Mouse (Mus musculus): ENCODE results near the gene Eif2b1. TPM values are rescaled to one million over a fixed set of nuclear protein-coding genes. Genes with fewer than 3 reads are reported as not detected.

Eif2b1 gene
- polyA plus RNA-seq, 1 experiment from 2014 or later = 85.1 TPM

DNA sequence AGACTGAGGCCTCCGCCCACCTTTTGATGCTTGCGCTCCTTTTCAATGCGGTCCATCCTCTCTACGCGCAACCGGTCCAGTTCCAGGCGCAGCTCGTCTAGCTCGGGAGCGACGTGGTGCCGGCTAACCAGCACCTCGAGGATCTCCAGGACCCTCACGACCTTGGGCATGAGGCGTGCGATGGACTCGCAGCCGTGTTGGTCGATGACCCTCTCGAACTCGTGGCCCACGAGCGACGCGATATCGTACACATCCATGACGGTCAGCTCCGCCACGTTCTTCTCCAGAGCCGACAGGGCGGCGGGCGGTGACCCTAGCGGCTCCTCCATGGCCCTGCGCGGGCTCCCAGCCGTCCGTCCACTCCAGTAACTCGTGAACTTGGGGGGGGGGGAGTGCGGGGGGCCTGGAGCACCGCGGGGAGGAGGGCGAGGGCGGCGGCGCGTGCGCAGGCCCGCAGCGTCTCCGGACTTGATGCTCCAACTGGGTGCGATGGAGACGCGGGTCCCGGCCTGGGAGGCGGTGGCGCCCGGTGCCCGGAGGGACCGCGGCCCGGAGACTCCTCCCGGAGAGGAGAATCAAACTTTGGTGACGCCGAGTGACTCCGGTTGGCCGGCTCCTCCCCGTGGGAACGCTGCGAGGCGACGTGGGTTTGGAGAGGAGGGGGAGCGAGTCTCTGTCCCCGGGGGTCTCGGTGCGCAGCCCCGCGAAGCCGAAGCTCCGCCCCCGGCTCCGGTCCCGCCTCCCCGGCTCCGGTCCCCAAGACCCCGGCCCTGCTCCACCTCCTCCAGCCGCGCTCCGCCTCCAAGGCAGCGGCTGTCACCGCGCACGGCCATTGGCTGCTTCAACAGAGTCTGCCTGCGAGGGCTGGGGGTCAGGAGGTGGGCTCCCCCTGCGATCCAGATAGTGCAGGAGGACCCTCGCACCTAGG, 48.0 kb downstream of the Eif2b1 start, which contains the start of gene Rilpl1:
Gene Rilpl1 (minus strand): TSS at position 737 of the 928 bp plus-strand sequence.
- H3K4me1 ChIP-seq (ENCODE audit: control insufficient read depth, insufficient read depth, low read length) = peaks cover 25% of the 10 kb centered on the region
- H3K4me3 ChIP-seq (ENCODE audit: low read depth, low read length) = peak within 1 kb of the TSS; percentile 84
- no peaks in the 10 kb centered on the region for H3K9me3 ChIP-seq (ENCODE audit: control insufficient read depth, low read length)
- peak within 1 kb of the TSS; percentile 78 for H3K9ac ChIP-seq (ENCODE audit: low read length)
- H3K36me3 ChIP-seq (ENCODE audit: control insufficient read depth, insufficient read depth, low read length) = no peaks in the 10 kb centered on the region
- WGBS = under 1% methylated on average over 78 of the region's 96 CpGs
- ATAC-seq (ENCODE audit: insufficient number of reproducible peaks, low FRiP score, low TSS enrichment, low read depth) (peak; percentile 88), DNase-seq (ENCODE audit: low spot score) (peak; percentile 94)
- H3K27ac ChIP-seq (replicated peaks; ENCODE audit: low read depth, low read length) = peak within 1 kb of the TSS; percentile 38; the same call in 1 of the 2 replicates
- peak within 1 kb of the TSS; percentile 72 for H3K4me2 ChIP-seq (ENCODE audit: low read depth, severe bottlenecking)
- no peaks in the 10 kb centered on the region for H3K27me3 ChIP-seq (ENCODE audit: control insufficient read depth, insufficient read depth, low read length)

- Histone ChIP-seq H3K9ac (ENCODE audit: low read length) (no peak overlapping the region), H3K27ac (replicated peaks; ENCODE audit: low read depth, low read length) (no peak overlapping the region), H3K4me3 (ENCODE audit: low read depth, low read length) (peak overlapping the region; percentile 84), H3K9me3 (ENCODE audit: control insufficient read depth, low read length) (no peaks in the 10 kb centered on the region), H3K4me2 (ENCODE audit: low read depth, severe bottlenecking) (peak overlapping the region; percentile 72), H3K36me3 (ENCODE audit: control insufficient read depth, insufficient read depth, low read length) (no peaks in the 10 kb centered on the region), H3K27me3 (ENCODE audit: control insufficient read depth, insufficient read depth, low read length) (no peaks in the 10 kb centered on the region), H3K4me1 (ENCODE audit: control insufficient read depth, insufficient read depth, low read length) (peaks cover 25% of the 10 kb centered on the region)
- 55% methylated on average over 8 of the region's 8 CpGs for WGBS
- DNase-seq (ENCODE audit: low spot score) (no peak), ATAC-seq (ENCODE audit: insufficient number of reproducible peaks, low FRiP score, low TSS enrichment, low read depth) (no peak)
Observed at GRCm38 (mm10) chr5:124529697-124530096, 49.2 kb downstream of the Eif2b1 start.

GRCm38 (mm10) chr5:124529191-124529651, 49.7 kb downstream of the Eif2b1 start:
- no peak for ATAC-seq (ENCODE audit: insufficient number of reproducible peaks, low FRiP score, low TSS enrichment, low read depth)
- 12% methylated on average over 8 of the region's 8 CpGs for WGBS
- peaks cover 25% of the 10 kb centered on the region for H3K4me1 ChIP-seq (ENCODE audit: control insufficient read depth, insufficient read depth, low read length)

GRCm38 (mm10) chr5:124528791-124529190, 50.1 kb downstream of the Eif2b1 start:
- Histone ChIP-seq H3K4me3 (ENCODE audit: low read depth, low read length) (peak overlapping the region; percentile 84), H3K27ac (replicated peaks; ENCODE audit: low read depth, low read length) (peak overlapping the region; percentile 21; the same call in 1 of the 2 replicates), H3K4me1 (ENCODE audit: control insufficient read depth, insufficient read depth, low read length) (peaks cover 25% of the 10 kb centered on the region), H3K4me2 (ENCODE audit: low read depth, severe bottlenecking) (peak overlapping the region; percentile 72), H3K9me3 (ENCODE audit: control insufficient read depth, low read length) (no peaks in the 10 kb centered on the region), H3K27me3 (ENCODE audit: control insufficient read depth, insufficient read depth, low read length) (no peaks in the 10 kb centered on the region), H3K9ac (ENCODE audit: low read length) (peak overlapping the region; percentile 49; the same call in 1 of the 2 replicates), H3K36me3 (ENCODE audit: control insufficient read depth, insufficient read depth, low read length) (no peaks in the 10 kb centered on the region; the same call in 1 of the 2 replicates)
- ATAC-seq (ENCODE audit: insufficient number of reproducible peaks, low FRiP score, low TSS enrichment, low read depth) (no peak), DNase-seq (ENCODE audit: low spot score) (no peak)
- 42% methylated on average over 9 of the region's 9 CpGs for WGBS

More at GRCm38 (mm10) chr5:124529191-124529651, 49.7 kb downstream of the Eif2b1 start:
- no peaks in the 10 kb centered on the region for H3K36me3 ChIP-seq (ENCODE audit: control insufficient read depth, insufficient read depth, low read length)
- H3K4me2 ChIP-seq (ENCODE audit: low read depth, severe bottlenecking) = peak overlapping the region; percentile 72
- peak overlapping the region; percentile 49; the same call in 1 of the 2 replicates for H3K9ac ChIP-seq (ENCODE audit: low read length)
- H3K27me3 ChIP-seq (ENCODE audit: control insufficient read depth, insufficient read depth, low read length) = no peaks in the 10 kb centered on the region
- no peak for DNase-seq (ENCODE audit: low spot score)
- no peaks in the 10 kb centered on the region for H3K9me3 ChIP-seq (ENCODE audit: control insufficient read depth, low read length)
- H3K27ac ChIP-seq (replicated peaks; ENCODE audit: low read depth, low read length) = peak overlapping the region; percentile 21; the same call in 1 of the 2 replicates
- H3K4me3 ChIP-seq (ENCODE audit: low read depth, low read length) = peak overlapping the region; percentile 84

DNA sequence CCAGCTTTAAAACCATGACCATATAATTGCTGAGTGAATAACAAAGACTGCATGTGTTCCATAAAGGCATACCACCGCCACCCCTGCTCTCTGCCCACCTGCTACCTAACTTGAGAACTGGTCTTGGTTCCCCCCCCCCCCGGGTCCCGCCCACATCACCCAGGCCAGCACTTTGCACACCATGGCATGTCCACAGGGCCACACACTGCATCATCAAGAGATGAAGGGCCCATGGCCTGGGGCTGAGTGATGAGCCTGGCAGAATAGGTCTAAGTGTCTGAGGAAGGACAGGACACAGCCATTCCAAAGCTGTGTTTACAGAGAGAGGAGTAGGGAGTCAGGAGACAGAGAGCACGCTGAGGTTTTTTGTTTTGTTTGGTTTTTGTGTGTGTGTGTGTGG, 50.6 kb downstream of the Eif2b1 start:
- no peaks in the 10 kb centered on the region for H3K9me3 ChIP-seq (ENCODE audit: control insufficient read depth, low read length)
- no peak for ATAC-seq (ENCODE audit: insufficient number of reproducible peaks, low FRiP score, low TSS enrichment, low read depth)
- peak overlapping the region; percentile 84; the same call in 1 of the 2 replicates for H3K4me3 ChIP-seq (ENCODE audit: low read depth, low read length)
- 0 out of 2 replicates have a peak overlapping the region, but pooled peaks have one; percentile 49 for H3K9ac ChIP-seq (ENCODE audit: low read length)
- DNase-seq (ENCODE audit: low spot score) = no peak
- H3K36me3 ChIP-seq (ENCODE audit: control insufficient read depth, insufficient read depth, low read length) = no peaks in the 10 kb centered on the region; the same call in 1 of the 2 replicates
- no peaks in the 10 kb centered on the region for H3K27me3 ChIP-seq (ENCODE audit: control insufficient read depth, insufficient read depth, low read length)
- peak overlapping the region; percentile 72 for H3K4me2 ChIP-seq (ENCODE audit: low read depth, severe bottlenecking)
- H3K27ac ChIP-seq (replicated peaks; ENCODE audit: low read depth, low read length) = no peak overlapping the region
- peaks cover 25% of the 10 kb centered on the region for H3K4me1 ChIP-seq (ENCODE audit: control insufficient read depth, insufficient read depth, low read length)
- 62% methylated on average over 4 of the region's 4 CpGs for WGBS

- Histone ChIP-seq H3K4me2 (ENCODE audit: low read depth, severe bottlenecking) (no peak overlapping the region), H3K9me3 (ENCODE audit: control insufficient read depth, low read length) (no peaks in the 10 kb centered on the region), H3K4me1 (ENCODE audit: control insufficient read depth, insufficient read depth, low read length) (peaks cover 16% of the 10 kb centered on the region), H3K36me3 (ENCODE audit: control insufficient read depth, insufficient read depth, low read length) (no peaks in the 10 kb centered on the region; the same call in 1 of the 2 replicates), H3K27ac (replicated peaks; ENCODE audit: low read depth, low read length) (no peak overlapping the region), H3K9ac (ENCODE audit: low read length) (no peak overlapping the region), H3K27me3 (ENCODE audit: control insufficient read depth, insufficient read depth, low read length) (no peaks in the 10 kb centered on the region), H3K4me3 (ENCODE audit: low read depth, low read length) (no peak overlapping the region)
- WGBS = 90% methylated on average over 5 of the region's 5 CpGs
- no peak for DNase-seq (ENCODE audit: low spot score)
- ATAC-seq (ENCODE audit: insufficient number of reproducible peaks, low FRiP score, low TSS enrichment, low read depth) = no peak
Observed at GRCm38 (mm10) chr5:124524943-124525342, 54.0 kb downstream of the Eif2b1 start.

DNA sequence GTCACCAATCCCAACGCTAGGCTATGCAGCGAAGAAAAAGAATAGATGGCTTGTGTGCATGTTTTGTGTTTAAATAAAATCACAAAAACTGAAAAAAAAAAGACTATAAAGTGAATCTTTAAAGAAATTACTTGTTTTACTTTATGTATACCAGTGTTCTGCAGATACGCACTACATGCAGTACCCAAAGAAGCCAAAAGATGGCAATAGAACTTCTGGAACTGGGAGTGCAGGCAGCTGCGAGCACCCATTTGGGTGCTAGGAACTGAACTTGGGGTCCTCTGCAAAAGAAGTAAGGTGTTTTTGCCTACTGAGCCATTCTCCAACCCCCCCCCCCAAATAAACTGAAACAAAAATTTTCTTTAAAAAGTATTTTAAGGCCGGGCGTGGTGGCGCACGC, 55.9 kb downstream of the Eif2b1 start:
- no peaks in the 10 kb centered on the region for H3K9me3 ChIP-seq (ENCODE audit: control insufficient read depth, low read length)
- H3K27ac ChIP-seq (replicated peaks; ENCODE audit: low read depth, low read length) = no peak overlapping the region
- no peaks in the 10 kb centered on the region; the same call in 1 of the 2 replicates for H3K36me3 ChIP-seq (ENCODE audit: control insufficient read depth, insufficient read depth, low read length)
- no peak for DNase-seq (ENCODE audit: low spot score)
- no peaks in the 10 kb centered on the region for H3K27me3 ChIP-seq (ENCODE audit: control insufficient read depth, insufficient read depth, low read length)
- 94% methylated on average over 8 of the region's 8 CpGs for WGBS
- no peak for ATAC-seq (ENCODE audit: insufficient number of reproducible peaks, low FRiP score, low TSS enrichment, low read depth)
- H3K9ac ChIP-seq (ENCODE audit: low read length) = no peak overlapping the region
- H3K4me2 ChIP-seq (ENCODE audit: low read depth, severe bottlenecking) = no peak overlapping the region
- H3K4me3 ChIP-seq (ENCODE audit: low read depth, low read length) = no peak overlapping the region
- H3K4me1 ChIP-seq (ENCODE audit: control insufficient read depth, insufficient read depth, low read length) = no peaks in the 10 kb centered on the region

DNA sequence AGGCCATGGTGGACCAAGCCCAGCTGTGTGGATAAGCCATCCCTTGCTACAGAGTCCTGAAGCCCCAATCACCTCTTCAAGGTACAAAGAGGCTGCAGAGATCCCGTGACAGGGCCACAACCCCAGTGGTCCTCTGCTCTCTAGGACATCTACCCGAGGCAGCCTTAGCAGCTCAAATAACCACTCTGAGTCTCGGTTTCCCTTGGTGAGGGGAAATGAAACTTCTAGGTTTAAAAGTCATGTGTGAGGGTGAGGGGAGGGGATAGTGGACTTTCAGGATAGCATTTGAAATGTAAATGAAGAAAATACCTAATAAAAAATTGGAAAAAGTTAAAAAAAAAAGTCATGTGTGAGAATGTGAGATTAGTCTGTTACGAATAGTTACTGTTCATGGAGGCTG, 57.3 kb downstream of the Eif2b1 start:
- Histone ChIP-seq H3K4me1 (ENCODE audit: control insufficient read depth, insufficient read depth, low read length) (no peaks in the 10 kb centered on the region), H3K4me2 (ENCODE audit: low read depth, severe bottlenecking) (no peak overlapping the region), H3K27me3 (ENCODE audit: control insufficient read depth, insufficient read depth, low read length) (no peaks in the 10 kb centered on the region), H3K36me3 (ENCODE audit: control insufficient read depth, insufficient read depth, low read length) (no peaks in the 10 kb centered on the region; the same call in 1 of the 2 replicates), H3K4me3 (ENCODE audit: low read depth, low read length) (no peak overlapping the region), H3K27ac (replicated peaks; ENCODE audit: low read depth, low read length) (no peak overlapping the region), H3K9me3 (ENCODE audit: control insufficient read depth, low read length) (no peaks in the 10 kb centered on the region), H3K9ac (ENCODE audit: low read length) (no peak overlapping the region)
- DNase-seq (ENCODE audit: low spot score) (no peak), ATAC-seq (ENCODE audit: insufficient number of reproducible peaks, low FRiP score, low TSS enrichment, low read depth) (no peak)
- WGBS = 89% methylated on average over 4 of the region's 4 CpGs

Measured in limb, embryonic 11.5 days (tissue).